Mouse (Mus musculus) layer of hippocampus, postnatal 14 days (tissue): Measurements from ENCODE around the gene Hoxc10. TPM values are rescaled to one million over a fixed set of nuclear protein-coding genes. Genes with fewer than 3 reads are reported as not detected.

Experiments
- DNase-seq, 2 experiments: peaks; one replicate each; pipeline ENCODE4 v3.0.0; 2021 to 2022; ENCODE audit warnings: low spot score in 2 of 2, mixed read lengths in 1 of 2
- total RNA-seq, 2 experiments: library from RNA; stranded (reverse); gene quantifications; 2 replicates each; pipeline ENCODE4 v1.2.3; 2021

Hoxc10 gene
- total RNA-seq, 2 experiments from 2014 or later, result not detected

- no peak for DNase-seq
These were observed 21.5 kb downstream of the Hoxc10 start for GRCm38 (mm10) chr15:102988078-102988477.

GRCm38 (mm10) chr15:102990461-102991397 is 24.1 kb downstream of the Hoxc10 start, which contains the start of gene Hoxc8:
TSS of gene Hoxc8 (plus strand) at chr15:102990607.
- DNase-seq, result no peak

GRCm38 (mm10) chr15:102991782-102992181 is 25.2 kb downstream of the Hoxc10 start:
- no peak for DNase-seq

- no peak for DNase-seq
These were observed 25.6 kb downstream of the Hoxc10 start for GRCm38 (mm10) chr15:102992206-102992605.

GRCm38 (mm10) chr15:102992863-102993262 is 26.3 kb downstream of the Hoxc10 start:
- no peak for DNase-seq

GRCm38 (mm10) chr15:102996548-102996947 is 30.0 kb downstream of the Hoxc10 start:
- DNase-seq, result no peak

GRCm38 (mm10) chr15:102997431-102997830 is 30.8 kb downstream of the Hoxc10 start:
- no peak for DNase-seq

- no peak for DNase-seq
These were observed 31.4 kb downstream of the Hoxc10 start, which contains the start of gene Hoxc6 for GRCm38 (mm10) chr15:102997939-102998355. TSS of gene Hoxc6 (plus strand) at chr15:102998257.

- DNase-seq, result no peak
These were observed 32.1 kb downstream of the Hoxc10 start for GRCm38 (mm10) chr15:102998608-102999182.

GRCm38 (mm10) chr15:102999183-102999831 is 32.7 kb downstream of the Hoxc10 start:
- peak in 1 of 2 experiments; percentile 47 for DNase-seq

- DNase-seq, result no peak
These were observed 33.4 kb downstream of the Hoxc10 start for GRCm38 (mm10) chr15:102999955-103000354.

GRCm38 (mm10) chr15:103000501-103000901 is 33.9 kb downstream of the Hoxc10 start:
- no peak for DNase-seq

GRCm38 (mm10) chr15:103001370-103001769 is 34.8 kb downstream of the Hoxc10 start:
- DNase-seq, result no peak

GRCm38 (mm10) chr15:103002156-103002555 is 35.6 kb downstream of the Hoxc10 start:
- DNase-seq, result no peak

GRCm38 (mm10) chr15:103002821-103003448 is 36.3 kb downstream of the Hoxc10 start:
- no peak for DNase-seq

- DNase-seq, result no peak
These were observed 38.7 kb downstream of the Hoxc10 start for GRCm38 (mm10) chr15:103005308-103005707.

- DNase-seq, result no peak
These were observed 39.2 kb downstream of the Hoxc10 start for GRCm38 (mm10) chr15:103005797-103006196.

- no peak for DNase-seq
These were observed 39.7 kb downstream of the Hoxc10 start for GRCm38 (mm10) chr15:103006326-103006725.

GRCm38 (mm10) chr15:103009265-103010111 is 42.9 kb downstream of the Hoxc10 start:
- no peak for DNase-seq
